Mouse (Mus musculus): ENCODE measurements around the gene Pprc1. TPM values are rescaled to one million over a fixed set of nuclear protein-coding genes. Genes with fewer than 3 reads are reported as not detected.

Gene Pprc1
- polyA plus RNA-seq, 1 experiment from 2014 or later, result 41.8 TPM

DNA sequence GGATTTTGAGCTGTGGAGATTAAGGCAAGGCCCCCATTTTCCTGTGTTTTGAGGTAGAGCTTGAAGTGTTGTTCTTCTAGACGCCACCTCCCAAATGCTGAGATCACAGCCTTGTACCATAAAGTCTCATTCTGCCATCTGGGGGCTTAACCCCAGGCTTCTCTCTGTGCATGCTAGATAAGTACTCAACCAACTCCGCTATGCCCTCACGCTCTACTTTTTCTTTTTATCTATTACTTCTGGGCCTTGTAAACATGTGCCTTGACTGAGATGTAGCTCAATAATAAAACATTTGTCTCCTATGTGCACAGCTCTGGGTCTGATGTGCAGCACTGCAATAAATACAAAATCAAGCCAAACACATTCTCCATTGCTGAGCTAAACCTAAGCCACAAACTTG lies 74.8 kb downstream of the Pprc1 start:
- Histone ChIP-seq H3K4me3 (no peak overlapping the region), H3K9me3 (replicated peaks) (no peaks in the 10 kb centered on the region)

DNA sequence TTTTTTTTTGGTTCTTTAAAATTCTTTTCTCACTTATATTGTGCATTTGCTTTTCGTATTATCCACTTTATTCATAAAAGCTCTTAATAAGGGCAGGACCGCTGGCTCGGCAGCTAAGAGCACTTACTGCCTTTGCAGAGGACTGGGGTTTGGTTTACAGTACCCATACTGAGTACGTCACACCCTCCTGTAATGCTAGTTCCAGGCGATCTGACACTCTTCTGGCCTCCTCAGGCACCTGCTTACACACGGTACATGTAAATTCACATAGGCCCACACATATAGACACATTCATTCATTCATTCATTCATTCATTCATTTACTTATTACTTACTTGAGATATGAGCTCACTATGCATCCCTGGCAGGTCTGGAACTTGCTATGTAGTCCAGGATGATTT lies 76.2 kb downstream of the Pprc1 start:
- Histone ChIP-seq H3K27ac (replicated peaks) (no peak overlapping the region), H3K9me3 (replicated peaks) (no peaks in the 10 kb centered on the region), H3K27me3 (ENCODE audit: low read depth, poor library complexity, severe bottlenecking) (no peaks in the 10 kb centered on the region), H3K4me1 (no peaks in the 10 kb centered on the region), H3K36me3 (no peaks in the 10 kb centered on the region), H3K4me3 (no peak overlapping the region)
- no peak for DNase-seq (ENCODE audit: low spot score)
- WGBS, result 81% methylated on average over 6 of the region's 6 CpGs

More for the DNA sequence above, 74.8 kb downstream of the Pprc1 start:
- Histone ChIP-seq H3K27ac (replicated peaks) (no peak overlapping the region), H3K36me3 (no peaks in the 10 kb centered on the region), H3K27me3 (ENCODE audit: low read depth, poor library complexity, severe bottlenecking) (no peaks in the 10 kb centered on the region), H3K4me1 (no peaks in the 10 kb centered on the region)
- no peak for DNase-seq (ENCODE audit: low spot score)
- 90% methylated on average over 3 of the region's 3 CpGs for WGBS

Other genes with a start within 250 kb of the Pprc1 start
- 0.53 and 0.89 TPM in 2 replicates for gene Kcnip2, start 228.8 kb upstream of the Pprc1 start, polyA plus RNA-seq (2016; fragmentation: Nextera tagmentation; extraction: Ambion mirVana)
- 16.7 and 19.8 TPM in 2 replicates for gene Armh3, start 46.4 kb upstream of the Pprc1 start, polyA plus RNA-seq (2016; fragmentation: Nextera tagmentation; extraction: Ambion mirVana)
- gene Hps6, start 41.4 kb upstream of the Pprc1 start, polyA plus RNA-seq (2016; fragmentation: Nextera tagmentation; extraction: Ambion mirVana), result 4.3 and 4.7 TPM in 2 replicates
- 79.0 and 79.2 TPM in 2 replicates for gene Ldb1, start 328 bp downstream of the Pprc1 start, polyA plus RNA-seq (2016; fragmentation: Nextera tagmentation; extraction: Ambion mirVana)
- 128 and 141 TPM in 2 replicates for gene Nolc1, start 31.0 kb downstream of the Pprc1 start, polyA plus RNA-seq (2016; fragmentation: Nextera tagmentation; extraction: Ambion mirVana)
- not detected in 2 replicates for gene Elovl3, start 87.0 kb downstream of the Pprc1 start, polyA plus RNA-seq (2016; fragmentation: Nextera tagmentation; extraction: Ambion mirVana)
- 0.17 and 0.43 TPM in 2 replicates for gene Pitx3, start 103.4 kb downstream of the Pprc1 start, polyA plus RNA-seq (2016; fragmentation: Nextera tagmentation; extraction: Ambion mirVana)
- gene Gbf1, start 107.6 kb downstream of the Pprc1 start, polyA plus RNA-seq (2016; fragmentation: Nextera tagmentation; extraction: Ambion mirVana), result 43.8 and 48.8 TPM in 2 replicates